Mouse (Mus musculus) brain, embryonic 14.5 days (tissue): ENCODE measurements around the gene Dlgap1. TPM values are rescaled to one million over a fixed set of nuclear protein-coding genes. Genes with fewer than 3 reads are reported as not detected.
A peak's percentile ranks its signal among the peaks of the same experiment; 100 is the strongest.

Experiments used
- DNase-seq: peaks from one replicate; pipeline ENCODE4 v3.0.0-alpha.2; 2011; ENCODE audit warnings: low read depth
- CTCF ChIP-seq: fragments of 200-500 bp; IDR thresholded peaks from 2 replicates; pipeline ENCODE4 v1.5.1; 2012; ENCODE audit warnings: inconsistent platforms, mild to moderate bottlenecking, moderate library complexity, borderline replicate concordance; ENCODE audit not compliant: insufficient read depth, insufficient read length; ENCODE audit errors: extremely low read depth
- POLR2A ChIP-seq: fragments of 200-500 bp; IDR thresholded peaks from 2 replicates; pipeline ENCODE4 v1.6.1; 2012; ENCODE audit warnings: mild to moderate bottlenecking, inconsistent platforms, borderline replicate concordance; ENCODE audit not compliant: poor library complexity, insufficient read depth, insufficient read length, severe bottlenecking; ENCODE audit errors: extremely low read depth
- polyA plus RNA-seq: library from polyadenylated mRNA; depleted of rRNA; stranded (reverse); fragments of >200 nt; gene quantifications from 2 replicates; pipeline ENCODE4 v1.2.3, GENCODE M21; 2012

Dlgap1 gene
- polyA plus RNA-seq, 1 experiment: 25.4 TPM

GRCm38 (mm10) chr17:70485668-70486067 is 516.8 kb downstream of the Dlgap1 start:
- no peak for DNase-seq
- TF ChIP-seq CTCF (no peak), POLR2A (no peak)

GRCm38 (mm10) chr17:70486259-70486658 is 517.4 kb downstream of the Dlgap1 start:
- no peak for DNase-seq
- TF ChIP-seq POLR2A (no peak), CTCF (no peak)

GRCm38 (mm10) chr17:70486831-70487230 is 518.0 kb downstream of the Dlgap1 start:
- DNase-seq: peak; percentile 80
- no peak for TF ChIP-seq POLR2A
- TF ChIP-seq CTCF: no peak

GRCm38 (mm10) chr17:70488784-70489265 is 520.0 kb downstream of the Dlgap1 start:
- DNase-seq: peak; percentile 87
- TF ChIP-seq POLR2A: no peak
- TF ChIP-seq CTCF: no peak

- TF ChIP-seq CTCF (no peak), POLR2A (no peak)
- no peak for DNase-seq
Measured at GRCm38 (mm10) chr17:70491575-70491974, 522.7 kb downstream of the Dlgap1 start.

GRCm38 (mm10) chr17:70494338-70494737 is 525.5 kb downstream of the Dlgap1 start:
- TF ChIP-seq POLR2A: no peak
- no peak for DNase-seq

DNA sequence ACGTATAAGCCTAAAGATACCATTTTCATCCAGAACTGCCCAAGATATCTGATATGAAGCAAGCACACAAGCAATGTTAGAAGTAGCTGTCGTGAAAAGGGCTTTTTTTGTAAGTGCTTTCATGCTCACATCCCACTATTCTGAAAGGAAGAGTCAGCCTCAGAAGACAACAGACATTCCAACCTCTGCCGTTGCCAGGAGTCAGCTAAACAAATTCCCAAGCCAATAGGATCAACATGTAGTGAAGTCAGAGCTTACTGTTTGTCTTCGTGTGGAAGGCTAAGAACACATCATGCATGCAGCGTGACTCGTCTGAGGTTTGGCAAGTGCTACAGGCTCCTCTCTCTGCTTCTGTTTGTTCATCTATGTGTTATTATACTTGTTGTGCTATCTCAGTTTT is 529.4 kb downstream of the Dlgap1 start:
- no peak for TF ChIP-seq CTCF
- TF ChIP-seq POLR2A: no peak
- no peak for DNase-seq

DNA sequence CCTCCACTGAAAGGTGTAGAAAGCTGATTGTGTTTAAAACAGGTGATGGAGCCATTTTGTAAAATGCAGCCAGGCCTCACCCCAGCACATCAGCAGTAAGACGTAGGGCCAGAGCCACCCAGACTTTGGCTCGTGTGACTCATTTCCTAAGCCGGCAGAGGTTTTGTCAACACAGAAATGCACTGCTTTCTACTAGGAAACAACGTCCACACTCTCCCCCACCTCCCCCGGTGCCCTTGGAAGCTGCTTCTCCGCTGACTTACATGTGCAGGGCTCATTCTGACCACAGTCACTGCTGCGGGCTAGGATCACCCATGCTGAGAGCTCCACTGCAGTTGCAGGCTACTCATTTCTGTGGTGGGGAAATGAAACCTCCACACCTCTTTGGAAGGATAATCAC is 533.1 kb downstream of the Dlgap1 start:
- TF ChIP-seq CTCF: no peak
- no peak for TF ChIP-seq POLR2A
- no peak for DNase-seq

DNA sequence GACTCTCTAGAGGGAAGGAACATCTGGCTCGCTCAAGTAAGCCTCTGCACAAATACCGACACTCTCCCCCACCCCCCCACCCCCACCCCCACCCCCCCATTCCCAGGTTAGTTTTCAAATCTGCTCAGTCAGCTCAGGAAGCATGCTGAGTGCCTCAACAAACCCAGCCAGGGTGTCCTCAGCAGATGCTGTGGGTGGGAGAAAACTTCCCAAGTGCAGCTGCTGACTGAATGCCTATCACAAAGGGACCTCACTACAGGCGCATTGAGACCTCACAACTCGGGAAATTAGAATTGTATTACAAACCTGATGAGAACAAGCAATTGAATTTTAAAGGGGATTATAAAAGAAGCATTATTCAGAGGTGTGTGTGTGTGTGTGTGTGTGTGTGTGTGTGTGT is 538.9 kb downstream of the Dlgap1 start:
- TF ChIP-seq CTCF (no peak), POLR2A (no peak)
- peak; percentile 53 for DNase-seq

DNA sequence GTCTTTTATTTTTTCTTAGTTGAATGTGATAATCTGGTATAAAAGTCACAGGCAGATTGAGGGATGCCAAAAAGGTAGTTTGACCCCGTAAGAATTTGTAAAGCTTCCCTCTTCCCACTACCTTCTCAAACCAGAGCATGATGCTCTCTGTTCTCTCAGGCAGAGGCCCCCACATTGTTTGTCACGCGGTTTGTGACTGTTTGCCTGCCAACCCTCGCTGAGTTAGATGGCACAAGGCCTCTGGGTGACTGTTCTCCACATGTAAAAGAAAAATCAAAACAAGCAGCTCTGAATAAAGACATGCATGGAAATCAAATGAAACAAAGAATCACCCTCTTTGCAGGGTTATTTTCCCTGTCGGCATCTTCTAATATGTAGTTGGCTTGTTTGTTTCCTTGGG is 541.6 kb downstream of the Dlgap1 start:
- TF ChIP-seq POLR2A (no peak), CTCF (no peak)

DNA sequence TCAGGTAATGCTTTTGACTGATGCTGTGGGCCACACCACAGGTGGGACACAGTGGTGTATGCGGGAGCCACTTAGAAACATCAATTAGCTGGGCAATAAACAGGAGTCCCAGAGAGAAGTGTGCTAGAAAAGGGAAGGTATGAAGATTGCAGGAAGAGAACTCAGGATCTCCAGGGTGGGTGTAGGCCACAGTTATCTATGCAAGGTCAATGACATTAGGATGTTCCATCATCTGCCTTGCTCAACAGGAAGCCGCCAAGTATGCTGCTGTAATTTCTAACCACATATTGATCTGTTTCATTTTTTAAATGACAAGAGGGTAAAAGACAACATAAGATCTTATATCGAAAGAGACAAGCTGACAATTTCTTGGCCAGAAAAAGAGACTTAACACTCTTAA is 542.5 kb downstream of the Dlgap1 start:
- DNase-seq: no peak
- TF ChIP-seq POLR2A: no peak
- TF ChIP-seq CTCF: no peak

More for the DNA sequence above, 541.6 kb downstream of the Dlgap1 start:
- DNase-seq: no peak

GRCm38 (mm10) chr17:70513736-70514135 is 544.9 kb downstream of the Dlgap1 start:
- no peak for DNase-seq
- TF ChIP-seq CTCF: no peak
- no peak for TF ChIP-seq POLR2A
